Mouse (Mus musculus): Measurements from ENCODE around the gene Osbpl10. TPM values are rescaled to one million over a fixed set of nuclear protein-coding genes. Genes with fewer than 3 reads are reported as not detected.
"Not testable (repeated sequence)": the region's sequence is repeated elsewhere in the genome, so short reads cannot be mapped to it uniquely, and the experiment has no call there.

The Osbpl10 gene
- total RNA-seq, 2 experiments from 2014 or later: 2.2 to 2.7 TPM

DNA sequence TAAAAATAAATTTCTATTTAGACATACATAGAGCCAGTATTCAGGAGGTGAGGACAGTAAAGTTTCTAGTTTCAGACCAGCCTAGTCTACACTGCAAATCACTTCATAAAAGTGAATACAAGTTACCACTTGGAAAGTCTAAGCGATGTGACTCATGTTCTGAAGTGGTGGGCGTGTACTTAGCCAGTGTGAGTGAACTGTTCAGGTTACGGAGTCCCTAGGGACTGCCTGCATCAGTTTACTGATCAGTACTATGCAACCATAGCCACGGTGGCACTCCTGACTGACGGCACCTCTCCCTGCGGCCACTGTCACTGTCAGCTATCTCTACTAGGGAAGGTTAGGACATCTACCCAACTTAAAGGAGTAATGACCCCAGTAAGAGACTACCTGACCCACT is 266.7 kb downstream of the Osbpl10 start:
- DNase-seq: no peak
- intact Hi-C loops (cut with DNase I): no loop called here

DNA sequence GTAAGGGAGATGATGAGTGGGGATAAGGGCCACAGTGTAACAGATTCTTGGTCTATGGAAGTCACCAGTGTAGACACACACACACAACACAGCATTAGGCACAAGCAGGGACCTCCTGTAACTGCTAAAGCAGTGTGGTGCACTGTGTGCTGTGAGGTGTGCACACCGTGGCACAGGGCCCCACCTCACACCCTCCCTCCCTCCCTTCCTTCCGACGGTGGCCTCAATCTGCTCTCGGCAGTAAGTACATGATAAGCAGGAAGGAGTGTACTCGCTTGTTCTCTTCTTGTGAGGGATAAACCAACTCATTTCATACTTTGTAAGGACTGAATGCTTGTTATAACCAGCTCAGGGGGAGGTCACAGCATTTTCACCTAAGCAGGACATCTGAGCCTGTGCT is 270.8 kb downstream of the Osbpl10 start:
- intact Hi-C loops (cut with DNase I): no loop called here
- DNase-seq: no peak

DNA sequence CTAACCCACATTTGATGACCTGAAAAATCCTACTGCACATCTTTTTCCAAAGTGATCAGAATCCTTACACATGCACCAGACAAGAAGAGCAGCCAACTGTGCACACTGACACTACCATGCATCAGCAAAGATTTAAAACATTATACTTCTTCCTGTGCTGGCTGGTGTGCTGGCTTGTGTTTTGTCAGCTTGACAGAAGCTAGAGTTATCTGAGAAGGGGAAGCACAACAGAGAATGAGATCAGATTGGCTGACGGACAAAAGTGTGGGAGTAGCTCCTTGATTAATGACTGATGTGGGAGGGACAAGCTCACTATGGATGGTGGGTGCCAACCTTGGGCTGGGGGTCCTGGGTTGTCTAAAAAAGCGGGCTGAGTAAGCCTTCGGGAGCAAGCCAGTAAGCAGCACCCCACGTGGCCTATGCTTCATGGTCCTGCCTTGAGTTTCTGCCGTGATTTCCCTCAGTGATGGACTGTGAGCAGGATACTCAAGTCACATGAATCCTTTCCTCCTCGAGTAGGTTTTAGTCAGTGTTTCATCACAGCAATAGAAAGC is 279.4 kb downstream of the Osbpl10 start:
- intact Hi-C loops (cut with DNase I): no loop called here
- DNase-seq: no peak

DNA sequence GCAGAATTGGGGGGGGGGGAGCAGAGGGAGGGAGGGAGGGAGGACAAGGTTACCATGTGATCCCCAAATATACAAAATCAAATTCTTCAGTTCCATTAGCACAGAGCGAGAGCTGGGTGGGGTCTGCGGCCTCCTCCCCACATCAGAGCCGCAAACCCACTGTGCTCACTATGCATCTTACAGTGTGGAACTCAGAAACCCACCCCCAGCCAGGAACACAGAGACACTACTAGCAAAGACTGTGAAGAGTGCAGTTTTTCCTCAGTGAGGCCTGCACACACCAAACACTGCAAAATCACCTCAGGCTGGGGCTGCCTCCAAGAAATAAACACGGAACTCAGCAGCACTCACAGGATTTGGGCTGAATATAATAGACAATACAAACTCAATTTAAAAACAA is 281.5 kb downstream of the Osbpl10 start:
- DNase-seq: no peak
- intact Hi-C loops (cut with DNase I): loop anchor here (5.0 kb wide), 1 partner anchor 173 kb away; no protein-coding TSS in a partner anchor

DNA sequence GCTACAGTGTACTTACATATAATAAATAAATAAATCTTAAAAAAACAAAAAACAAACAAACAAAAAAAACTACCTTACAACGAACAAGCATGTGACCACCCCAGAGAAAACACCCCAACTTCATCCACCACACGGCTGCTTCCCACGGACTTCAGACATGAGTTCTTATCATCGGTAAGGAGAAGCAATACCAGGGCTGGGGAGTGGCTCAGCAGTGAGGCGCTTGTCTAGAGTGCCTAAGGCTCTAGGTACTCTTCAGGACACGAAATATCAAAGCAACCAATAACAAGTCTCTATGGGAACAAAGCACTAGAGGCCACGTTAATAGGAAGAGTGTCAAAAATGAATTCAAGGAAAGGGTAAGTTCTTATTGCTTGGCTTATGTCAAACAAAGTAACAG is 282.1 kb downstream of the Osbpl10 start:
- intact Hi-C loops (cut with DNase I): loop anchor here (5.0 kb wide), 1 partner anchor 173 kb away; no protein-coding TSS in a partner anchor
- DNase-seq: no peak

DNA sequence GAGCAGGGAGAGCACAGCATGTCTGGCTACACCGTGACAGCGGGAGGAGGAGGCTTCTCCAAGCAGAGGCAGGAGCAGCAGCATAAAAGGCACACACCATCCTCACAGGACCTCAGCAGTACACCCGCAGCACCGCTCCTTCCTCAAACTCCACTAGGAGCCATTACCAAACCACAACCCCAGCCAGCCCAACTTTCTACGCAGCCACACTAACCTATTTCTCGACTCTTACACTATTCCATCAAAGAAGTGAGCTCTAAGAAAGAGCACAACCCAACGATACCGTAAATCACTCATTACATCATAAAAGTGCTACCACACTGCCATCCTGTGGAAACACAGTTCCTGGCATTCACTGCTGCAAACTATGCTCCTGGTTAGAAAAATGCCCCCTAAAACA is 283.1 kb downstream of the Osbpl10 start:
- DNase-seq: no peak
- intact Hi-C loops (cut with DNase I): loop anchor here (5.0 kb wide), 1 partner anchor 174 kb away; no protein-coding TSS in a partner anchor

DNA sequence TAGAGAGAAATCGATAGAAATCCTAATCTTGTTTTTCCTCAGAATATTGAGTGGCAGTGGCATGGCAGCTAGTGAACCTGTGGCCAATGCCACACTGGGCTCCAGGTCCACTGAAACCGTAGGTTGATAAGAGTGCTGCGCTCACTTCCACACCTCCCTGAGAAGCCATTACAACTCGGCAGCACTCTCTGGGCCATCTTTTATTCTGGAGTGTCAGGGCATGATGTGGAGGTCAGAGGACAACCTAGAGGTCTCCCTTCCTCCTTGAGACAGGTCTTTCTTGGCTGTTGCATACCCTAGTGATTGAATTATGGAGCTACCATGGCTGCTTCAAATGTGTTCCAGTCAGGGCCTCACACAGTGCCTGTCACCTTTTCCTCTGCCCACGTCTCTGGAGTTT is 283.5 kb downstream of the Osbpl10 start:
- intact Hi-C loops (cut with DNase I): loop anchor here (5.0 kb wide), 1 partner anchor 175 kb away; no protein-coding TSS in a partner anchor
- no peak for DNase-seq

DNA sequence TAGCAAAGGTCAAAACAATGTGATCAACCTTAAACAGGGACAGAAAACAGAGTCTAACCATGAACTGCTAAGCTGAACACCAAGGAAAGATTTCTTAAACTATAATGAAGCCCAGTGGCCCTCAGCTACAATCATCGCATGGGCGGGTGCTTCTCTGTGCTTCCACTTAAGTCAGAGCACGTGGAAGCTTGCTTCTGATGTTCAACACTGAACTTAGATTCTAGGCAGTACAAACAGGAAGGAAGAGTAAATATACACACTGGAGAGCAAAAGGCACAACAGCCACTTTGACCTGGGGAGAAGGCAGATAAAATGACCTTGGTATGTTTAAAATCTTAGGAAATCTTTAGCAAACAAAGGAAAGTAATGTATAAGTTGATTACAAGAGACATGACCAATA is 293.2 kb downstream of the Osbpl10 start:
- intact Hi-C loops (cut with DNase I): no loop called here
- DNase-seq: no peak

DNA sequence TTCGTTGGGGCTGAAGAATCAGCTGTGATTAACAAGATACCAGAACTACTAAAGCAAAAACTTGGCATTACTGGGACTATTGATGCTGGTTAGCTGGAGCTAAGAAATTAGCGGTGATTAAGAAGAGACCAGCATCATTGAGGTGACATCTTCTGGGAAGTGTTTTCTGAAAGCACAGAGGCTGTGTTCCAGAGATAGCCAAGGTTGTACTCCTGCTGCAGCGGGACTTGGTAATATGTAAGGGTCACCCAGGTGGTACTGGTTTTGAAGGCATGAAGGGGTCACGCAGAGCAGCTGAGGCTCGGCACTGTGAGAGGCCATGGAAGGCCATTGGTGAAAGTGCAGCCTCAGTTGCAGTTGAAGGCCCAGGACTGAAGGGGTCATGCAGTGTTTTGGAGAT is 294.1 kb downstream of the Osbpl10 start:
- intact Hi-C loops (cut with DNase I); DNase-seq: not testable (repeated sequence)

DNA sequence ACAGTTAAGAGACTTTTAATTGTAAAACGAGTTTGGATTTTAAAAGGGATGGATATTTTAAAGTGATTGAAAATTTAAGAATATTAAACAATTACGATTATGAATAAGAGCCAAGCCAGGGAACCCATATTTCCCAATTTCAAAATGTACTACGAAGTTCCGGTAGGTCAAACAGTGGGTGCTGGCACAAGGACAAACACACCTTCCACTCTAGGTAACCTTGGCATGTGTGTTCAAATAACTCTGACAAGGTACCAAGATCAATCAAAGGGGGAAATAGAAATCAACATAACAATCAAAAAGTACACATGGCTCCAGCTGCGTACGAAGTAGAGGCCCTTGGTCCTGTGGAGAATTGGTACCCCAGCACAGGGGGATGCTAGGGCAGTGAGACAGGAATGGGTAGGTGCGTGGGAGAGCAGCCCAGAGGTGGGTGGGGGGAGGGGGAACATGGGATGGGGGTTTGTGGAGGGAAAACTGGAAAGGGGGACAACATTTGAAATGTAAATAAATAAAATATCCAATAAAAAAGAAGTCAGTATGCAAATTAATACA is 294.8 kb downstream of the Osbpl10 start:
- DNase-seq: no peak
- intact Hi-C loops (cut with DNase I): no loop called here

DNA sequence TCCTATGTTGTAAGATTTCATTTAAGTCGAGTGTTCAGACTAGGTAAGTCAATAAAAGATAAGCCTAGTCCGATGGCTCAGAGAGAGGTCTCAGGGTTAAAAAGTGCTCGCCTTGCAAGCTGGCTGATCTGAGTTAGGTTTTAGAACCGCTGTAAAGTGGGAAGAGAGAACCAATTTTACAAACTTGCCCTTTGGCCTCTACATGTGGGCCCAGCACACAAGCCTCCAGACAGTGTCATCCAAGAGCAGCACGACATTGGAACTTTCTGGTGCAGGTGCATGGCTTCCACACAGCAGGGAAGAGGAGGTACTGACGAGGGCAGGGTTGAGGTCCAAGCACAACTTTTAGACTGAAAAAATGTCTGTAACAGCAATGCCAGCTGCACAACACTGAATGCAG is 296.4 kb downstream of the Osbpl10 start:
- intact Hi-C loops (cut with DNase I): no loop called here
- no peak for DNase-seq

DNA sequence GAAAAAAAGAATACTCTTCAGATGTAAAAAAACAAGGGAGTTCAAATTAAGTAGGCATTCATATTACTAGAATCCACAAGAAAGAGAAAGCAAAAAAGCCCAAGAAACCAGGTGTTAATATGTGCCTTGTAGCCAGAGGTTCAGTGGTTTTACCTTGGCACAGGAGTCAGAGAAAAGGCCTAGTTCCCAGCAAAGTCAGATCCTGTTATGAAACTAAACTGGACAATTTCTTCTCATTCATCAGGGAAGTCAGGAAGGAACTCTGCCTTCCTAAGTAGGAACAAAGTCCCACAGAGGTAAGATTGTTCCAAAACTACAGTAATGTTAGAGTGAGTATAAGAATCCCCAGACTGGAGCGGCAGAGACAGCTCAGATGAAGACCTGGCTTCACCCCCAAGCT is 300.3 kb downstream of the Osbpl10 start:
- intact Hi-C loops (cut with DNase I): no loop called here

More for the DNA sequence above, 300.3 kb downstream of the Osbpl10 start:
- DNase-seq: no peak

Other genes with a start within 250 kb of the Osbpl10 start
- gene Cmtm6, start 247.5 kb upstream of the Osbpl10 start, total RNA-seq (2021): 10 to 100 TPM; 22.3 to 22.4 TPM
- gene Cmtm7, start 196.7 kb upstream of the Osbpl10 start, total RNA-seq (2021): 10 to 100 TPM; 12.0 to 15.0 TPM
- 10 to 100 TPM; 10.7 to 11.0 TPM for gene Cmtm8, start 134.4 kb upstream of the Osbpl10 start, total RNA-seq (2021)
- gene Gpd1l, start 44.6 kb upstream of the Osbpl10 start, total RNA-seq (2021): 10 to 100 TPM; 42.2 to 44.4 TPM
- 10 to 100 TPM; 19.7 to 23.9 TPM for gene Rps27rt, start 4.2 kb downstream of the Osbpl10 start, total RNA-seq (2021)